Mouse (Mus musculus) A20 (cell line): ENCODE measurements at regions not wholly inside any gene's neighbourhood (a gene's known extent, or its start where the extent isn't known, plus 50 kb on each side); places are given as distances from the start of the nearest gene placed in this dataset.
A peak's percentile ranks its signal among the peaks of the same experiment; 100 is the strongest.
"Not testable (repeated sequence)": the region's sequence is repeated elsewhere in the genome, so short reads cannot be mapped to it uniquely, and the experiment has no call there.

ENCODE experiments used
- DNase-seq: peaks from one replicate; pipeline ENCODE4 v3.0.0-alpha.2; 2011; ENCODE audit warnings: low read depth, low spot score

DNA sequence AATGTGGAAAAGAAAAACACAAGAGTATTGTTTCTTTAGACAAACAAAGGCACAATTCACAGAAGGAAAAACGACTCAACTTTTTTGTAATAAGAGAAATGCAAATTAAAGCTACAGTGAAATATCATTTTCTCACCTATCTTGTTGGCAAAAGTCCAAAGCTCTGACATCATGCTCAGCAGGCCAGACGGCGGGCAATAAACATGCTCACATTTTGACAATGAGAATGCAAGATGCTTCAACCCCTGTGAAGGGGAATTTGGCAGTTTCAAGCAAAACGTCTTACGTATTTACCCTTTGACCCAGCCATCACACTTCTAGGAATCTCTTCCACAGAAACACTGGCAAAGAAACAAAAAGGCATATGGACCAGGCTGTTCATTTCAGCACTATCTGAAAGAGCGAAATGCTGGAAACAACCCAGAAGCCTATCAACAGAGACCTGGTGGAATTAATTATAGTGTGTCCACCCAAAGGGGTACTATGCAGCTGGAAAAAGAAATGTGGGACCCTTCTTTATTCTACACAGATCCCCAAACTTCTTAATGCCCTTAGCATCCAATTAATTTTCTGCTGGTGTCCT lies 203.4 kb upstream of the 2610301B20Rik start:
- no peak for DNase-seq

- no peak for DNase-seq
Measured at GRCm38 (mm10) chr4:10691086-10691485, 183.2 kb upstream of the 2610301B20Rik start.

GRCm38 (mm10) chr4:10692860-10693259 lies 181.4 kb upstream of the 2610301B20Rik start:
- no peak for DNase-seq

- no peak for DNase-seq
Measured at GRCm38 (mm10) chr4:10693446-10694105, 180.7 kb upstream of the 2610301B20Rik start.

DNA sequence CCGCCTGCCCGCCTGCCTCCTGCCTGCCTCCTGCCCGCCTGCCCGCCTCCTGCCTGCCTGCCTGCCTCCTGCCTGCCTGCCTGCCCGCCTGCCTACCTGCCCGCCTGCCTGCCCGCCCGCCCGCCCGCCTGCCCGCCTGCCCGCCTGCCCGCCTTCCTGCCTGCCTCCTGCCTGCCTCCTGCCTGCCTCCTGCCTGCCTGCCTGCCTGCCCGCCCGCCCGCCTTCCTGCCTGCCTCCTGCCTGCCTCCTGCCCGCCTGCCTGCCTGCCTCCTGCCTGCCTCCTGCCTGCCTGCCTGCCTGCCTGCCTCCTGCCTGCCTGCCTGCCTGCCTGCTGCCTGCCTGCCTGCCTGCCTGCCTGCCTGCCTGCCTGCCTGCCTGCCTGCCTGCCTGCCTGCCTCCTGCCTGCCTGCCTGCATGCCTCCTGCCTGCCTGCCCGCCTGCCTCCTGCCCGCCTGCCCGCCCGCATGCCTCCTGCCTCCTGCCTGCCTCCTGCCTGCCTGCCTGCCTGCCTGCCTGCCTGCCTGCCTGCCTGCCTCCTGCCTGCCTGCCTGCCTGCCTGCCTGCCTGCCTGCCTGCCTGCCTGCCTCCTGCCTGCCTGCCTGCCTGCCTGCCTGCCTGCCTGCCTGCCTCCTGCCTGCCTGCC lies 180.1 kb upstream of the 2610301B20Rik start:
- not testable (repeated sequence) for DNase-seq

DNA sequence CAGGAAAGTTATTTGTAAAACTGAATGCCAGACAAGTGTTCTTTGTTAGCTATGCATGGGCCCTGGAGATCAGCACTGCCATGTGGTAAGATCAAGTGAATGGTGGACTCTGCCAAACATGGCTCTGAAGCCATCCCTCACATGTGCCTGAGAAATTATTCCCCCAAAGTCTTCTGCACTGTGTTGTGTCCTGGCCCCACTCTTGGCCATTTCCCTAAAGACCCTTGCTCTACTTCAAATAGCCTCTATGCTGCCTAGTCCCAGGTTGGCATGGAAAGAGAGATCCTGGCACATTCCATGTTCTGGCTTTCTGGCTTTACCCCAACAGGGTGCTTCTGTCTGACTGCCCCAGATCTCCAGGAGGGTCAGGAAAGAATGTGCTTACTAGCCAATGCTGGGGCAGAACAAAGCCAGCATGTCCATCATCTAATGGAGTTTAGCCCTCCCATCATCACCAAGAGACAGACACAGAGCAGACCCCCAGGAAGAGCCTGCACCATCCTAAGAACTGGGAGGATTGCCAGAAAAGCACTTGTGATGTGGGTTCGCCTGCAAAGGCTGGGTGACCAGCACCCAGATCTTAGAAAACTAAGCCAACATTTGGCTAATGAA lies 177.0 kb upstream of the 2610301B20Rik start:
- no peak for DNase-seq

- DNase-seq: no peak
Measured at GRCm38 (mm10) chr4:10698637-10699036, 175.7 kb upstream of the 2610301B20Rik start.

GRCm38 (mm10) chr4:10701479-10701878 lies 172.8 kb upstream of the 2610301B20Rik start:
- no peak for DNase-seq

- no peak for DNase-seq
Measured at GRCm38 (mm10) chr4:10703212-10703611, 171.1 kb upstream of the 2610301B20Rik start.

GRCm38 (mm10) chr4:10707016-10707657 lies 167.2 kb upstream of the 2610301B20Rik start:
- no peak for DNase-seq

GRCm38 (mm10) chr4:10707658-10708056 lies 166.6 kb upstream of the 2610301B20Rik start:
- no peak for DNase-seq

DNA sequence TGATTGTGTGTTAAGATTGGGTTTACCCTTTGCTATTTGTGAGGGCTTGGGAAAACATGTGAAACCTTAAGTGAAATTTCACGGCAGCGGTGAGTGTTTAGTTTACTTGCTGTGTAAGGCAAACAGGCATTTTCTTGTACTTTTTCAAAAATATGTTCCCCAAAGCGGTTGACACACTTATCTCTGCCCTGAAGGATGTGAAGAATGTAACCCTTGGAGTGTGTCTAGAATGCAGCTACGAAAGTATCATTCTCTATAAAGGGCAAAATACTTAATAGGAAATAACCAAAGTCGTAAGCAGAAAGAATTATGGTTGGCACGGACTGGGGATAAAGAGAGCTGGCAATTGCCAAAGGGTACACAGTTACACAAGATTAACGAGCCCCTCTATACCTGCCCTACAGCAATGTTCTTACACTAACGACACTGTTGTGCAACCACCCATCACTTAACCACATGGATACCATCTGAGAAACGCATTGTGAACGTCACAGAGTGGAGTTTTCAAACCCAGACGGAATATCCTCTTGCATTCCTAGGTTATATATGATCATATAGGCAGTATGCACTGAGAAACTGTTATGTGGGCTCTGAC lies 162.3 kb upstream of the 2610301B20Rik start:
- DNase-seq: no peak

GRCm38 (mm10) chr4:10723341-10723740 lies 151.0 kb upstream of the 2610301B20Rik start:
- peak; percentile 5 for DNase-seq

- no peak for DNase-seq
Measured at GRCm38 (mm10) chr4:10727894-10728293, 146.4 kb upstream of the 2610301B20Rik start.

GRCm38 (mm10) chr4:10745207-10745606 lies 129.1 kb upstream of the 2610301B20Rik start:
- DNase-seq: no peak

DNA sequence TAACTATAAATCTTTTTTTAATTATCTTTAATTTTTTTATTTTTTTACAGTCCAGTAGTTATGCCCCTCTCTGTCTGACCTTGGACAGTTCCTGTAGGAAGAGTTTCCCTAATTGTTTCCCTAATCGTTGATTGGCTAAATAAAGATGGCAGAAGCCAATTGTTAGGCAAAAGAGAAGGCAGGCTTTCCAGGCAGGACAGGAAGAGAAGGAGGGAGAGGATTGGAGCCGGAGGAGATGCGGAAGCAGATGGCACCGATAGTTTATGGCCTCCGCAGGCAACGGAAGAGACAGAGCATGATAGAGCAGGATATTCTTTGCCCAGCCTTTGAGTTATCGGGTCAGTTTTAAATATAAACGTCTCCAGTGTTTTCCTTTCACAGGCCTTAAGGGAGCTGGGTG lies 125.5 kb upstream of the 2610301B20Rik start:
- DNase-seq: no peak

DNA sequence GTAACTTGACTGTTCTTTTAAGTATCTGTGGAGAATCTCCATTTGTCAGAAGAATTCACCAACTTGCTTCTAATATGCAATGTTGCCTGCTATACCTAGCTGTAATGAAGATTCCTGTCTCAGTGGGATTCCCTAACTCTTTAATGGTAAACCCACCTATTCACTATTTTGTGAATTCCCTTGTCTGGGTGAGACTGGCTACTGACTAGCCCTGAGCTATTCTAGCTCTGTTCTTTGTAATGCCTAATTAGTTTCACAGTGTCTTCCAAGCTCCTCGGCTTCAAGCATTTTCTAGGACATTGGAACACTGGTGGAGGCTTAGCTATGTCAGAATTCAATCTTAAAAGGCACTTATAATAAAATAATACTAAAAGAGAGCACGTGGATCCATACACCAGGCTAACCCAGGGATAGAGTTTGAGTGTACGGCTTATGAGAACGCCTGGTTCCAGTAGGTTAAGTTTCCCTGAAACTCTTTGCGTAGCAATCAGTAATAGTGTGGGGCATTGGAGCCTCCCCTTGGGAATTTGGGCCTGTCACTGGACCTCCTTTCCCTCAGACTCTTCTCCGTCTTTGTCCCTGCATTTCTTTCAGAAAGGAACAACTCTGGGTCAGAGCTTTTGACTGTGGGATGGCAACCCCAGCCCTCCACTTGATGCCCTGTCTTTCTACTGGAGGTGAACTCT lies 123.8 kb upstream of the 2610301B20Rik start:
- DNase-seq: not testable (repeated sequence)

DNA sequence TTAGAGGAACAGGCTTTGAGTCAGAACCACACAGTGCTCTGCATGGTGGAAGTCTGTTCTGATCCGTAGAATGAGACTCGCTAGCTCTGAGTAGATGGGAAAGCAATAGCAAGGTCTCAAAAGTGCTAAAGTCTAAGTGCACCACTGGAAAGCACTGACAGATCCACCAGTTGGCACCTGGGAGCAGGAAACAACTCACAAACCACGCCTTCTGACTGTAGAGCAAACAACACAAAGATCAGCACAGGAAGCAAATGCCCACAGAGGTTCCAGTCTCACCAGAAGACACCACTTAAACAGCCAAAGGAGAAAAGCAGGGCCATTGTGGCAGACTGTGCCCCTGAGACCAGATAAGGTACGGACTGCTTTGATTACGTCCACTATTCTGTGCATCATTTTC lies 121.1 kb upstream of the 2610301B20Rik start:
- DNase-seq: no peak

DNA sequence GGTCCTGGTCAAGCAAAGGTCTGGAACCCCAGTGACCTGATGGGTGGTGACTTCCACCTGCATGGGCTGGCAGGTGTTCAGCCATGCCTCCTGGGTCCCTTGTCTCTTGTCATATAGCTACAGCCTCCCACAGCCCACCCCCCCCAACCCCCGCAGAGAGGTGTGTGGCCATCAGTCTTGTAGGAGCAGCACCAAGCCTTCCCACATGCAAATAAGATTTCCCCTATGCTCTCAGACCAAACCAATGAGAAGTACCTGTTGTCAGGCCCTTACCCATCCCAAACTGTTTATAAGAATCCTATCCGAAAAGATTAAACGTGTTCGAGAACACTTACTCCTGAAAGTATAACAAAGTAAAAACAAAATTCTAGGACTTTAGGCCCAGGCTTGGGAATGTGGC lies 114.8 kb upstream of the 2610301B20Rik start:
- no peak for DNase-seq

- DNase-seq: no peak
Measured at GRCm38 (mm10) chr4:10767676-10768075, 106.6 kb upstream of the 2610301B20Rik start.

DNA sequence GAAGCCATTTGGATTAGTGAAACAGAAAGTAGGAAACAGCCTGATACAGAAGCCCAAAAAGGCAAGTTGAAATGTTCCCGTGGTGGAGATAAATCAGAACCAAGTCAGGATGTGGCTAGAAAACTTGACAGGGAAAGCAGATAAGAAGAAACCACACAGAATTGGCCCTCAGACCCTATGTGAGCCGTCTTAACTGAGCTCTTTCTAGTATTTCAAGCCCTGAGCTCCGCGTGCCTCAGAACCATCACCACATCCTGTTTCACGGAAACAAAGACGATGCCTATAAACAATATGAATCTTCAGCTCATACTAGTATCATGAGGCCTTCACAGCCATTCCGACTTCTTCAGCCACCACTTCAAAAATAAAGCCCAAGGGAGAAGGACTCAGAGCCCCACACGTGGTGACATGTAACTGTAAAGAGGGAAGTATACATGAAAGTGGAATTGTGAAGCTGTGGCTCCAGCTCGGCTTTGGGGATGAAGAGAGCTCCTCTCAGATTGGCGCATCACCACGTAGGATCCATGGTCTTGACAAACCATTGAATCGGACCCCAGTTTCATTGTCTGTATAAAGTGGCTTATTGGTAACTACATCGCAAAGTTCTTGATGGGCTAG lies 104.2 kb upstream of the 2610301B20Rik start:
- DNase-seq: no peak
